Mouse (Mus musculus) liver, adult 10 weeks (tissue): ENCODE data around the gene Klhdc8b. TPM values are rescaled to one million over a fixed set of nuclear protein-coding genes. Genes with fewer than 3 reads are reported as not detected.

ENCODE experiments used
- polyA plus RNA-seq: library from polyadenylated mRNA; stranded (reverse); fragments of 350-450 nt; fragmentation: Illumina TruSeq; extraction: RNeasy Lipid Tissue Mini Kit (QIAGEN cat#74804); gene quantifications from one replicate; pipeline ENCODE4 v1.2.3, GENCODE M21; 2014; ENCODE audit warnings: low read depth, low replicate concordance

Klhdc8b gene
- polyA plus RNA-seq = 1.4 TPM

GRCm38 (mm10) chr9:108461181-108461631 is at the start of gene Klhdc8b:
Gene Klhdc8b (minus strand): TSS chr9:108461581.

GRCm38 (mm10) chr9:108507619-108508434 is 46.4 kb upstream of the Klhdc8b start, which contains the start of gene Qars:
Gene Qars (plus strand): TSS chr9:108507706.

GRCm38 (mm10) chr9:108490559-108491285 is 29.3 kb upstream of the Klhdc8b start, which contains the start of gene Usp19:
Gene Usp19 (plus strand): TSS chr9:108490602.

GRCm38 (mm10) chr9:108479721-108480351 is 18.5 kb upstream of the Klhdc8b start, which contains the start of gene Lamb2:
Gene Lamb2 (plus strand): TSS chr9:108479736.

GRCm38 (mm10) chr9:108460319-108461178 is 832 bp downstream of the Klhdc8b start, which contains the start of gene Ccdc71:
Gene Ccdc71 (plus strand): TSS chr9:108460527.

GRCm38 (mm10) chr9:108436182-108436581 is 25.2 kb downstream of the Klhdc8b start, which contains the start of gene BC048562:
Gene BC048562 (plus strand): TSS chr9:108436482.

GRCm38 (mm10) chr9:108428384-108428783 is 33.0 kb downstream of the Klhdc8b start, which contains the start of gene Ccdc36:
Gene Ccdc36 (minus strand): TSS chr9:108428484.

Other genes with a start within 250 kb of the Klhdc8b start
- 18.2 TPM for gene Dag1, start 197.6 kb downstream of the Klhdc8b start, polyA plus RNA-seq
- 16.2 TPM for gene Nicn1, start 171.2 kb downstream of the Klhdc8b start, polyA plus RNA-seq
- gene Amt, start 164.7 kb downstream of the Klhdc8b start, polyA plus RNA-seq = 37.0 TPM
- 220 TPM for gene Rhoa, start 155.5 kb downstream of the Klhdc8b start, polyA plus RNA-seq
- gene Tcta, start 155.4 kb downstream of the Klhdc8b start, polyA plus RNA-seq = 14.3 TPM
- 303 TPM for gene Gpx1, start 122.7 kb downstream of the Klhdc8b start, polyA plus RNA-seq
- 49.6 TPM for gene Usp4, start 113.7 kb downstream of the Klhdc8b start, polyA plus RNA-seq
- gene 1700102P08Rik, start 68.8 kb downstream of the Klhdc8b start, polyA plus RNA-seq = not detected
- not detected for gene Ccdc36, start 33.1 kb downstream of the Klhdc8b start, polyA plus RNA-seq
- not detected for gene BC048562, start 25.1 kb downstream of the Klhdc8b start, polyA plus RNA-seq
- 1.9 TPM for gene Ccdc71, start 1.1 kb downstream of the Klhdc8b start, polyA plus RNA-seq
- 0.79 TPM for gene Lamb2, start 18.2 kb upstream of the Klhdc8b start, polyA plus RNA-seq
- 7.2 TPM for gene Usp19, start 29.0 kb upstream of the Klhdc8b start, polyA plus RNA-seq
- 49.3 TPM for gene Qars, start 46.1 kb upstream of the Klhdc8b start, polyA plus RNA-seq
- gene Qrich1, start 55.2 kb upstream of the Klhdc8b start, polyA plus RNA-seq = 28.6 TPM
- gene Impdh2, start 98.7 kb upstream of the Klhdc8b start, polyA plus RNA-seq = 20.3 TPM
- 3.4 TPM for gene Ndufaf3, start 105.9 kb upstream of the Klhdc8b start, polyA plus RNA-seq
- 5.1 TPM for gene Dalrd3, start 108.3 kb upstream of the Klhdc8b start, polyA plus RNA-seq
- 0.93 TPM for gene Wdr6, start 117.2 kb upstream of the Klhdc8b start, polyA plus RNA-seq
- gene P4htm, start 136.1 kb upstream of the Klhdc8b start, polyA plus RNA-seq = not detected
- gene Arih2, start 187.8 kb upstream of the Klhdc8b start, polyA plus RNA-seq = 23.0 TPM
- gene Slc25a20, start 200.5 kb upstream of the Klhdc8b start, polyA plus RNA-seq = 136 TPM
- gene Prkar2a, start 227.7 kb upstream of the Klhdc8b start, polyA plus RNA-seq = 73.3 TPM